In the genomic region with DNA sequence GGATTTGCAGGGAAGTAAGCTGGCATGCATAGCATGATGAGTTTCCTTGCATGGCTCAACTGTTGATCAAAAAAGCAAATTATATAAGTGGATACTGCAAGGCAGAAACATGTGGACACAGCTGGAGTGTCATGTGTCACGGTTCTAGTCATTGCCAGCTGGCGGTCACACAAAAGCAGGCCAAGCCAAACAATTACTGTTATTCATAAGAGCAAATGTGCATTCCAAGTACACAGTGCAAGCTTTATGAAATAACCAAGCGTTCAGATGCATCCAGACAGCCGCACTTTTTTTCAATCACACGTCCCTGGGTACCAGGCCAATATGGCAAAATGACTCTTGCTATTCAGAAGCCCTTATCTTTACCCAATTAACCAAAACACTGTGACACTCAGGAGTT, we compare ENCODE assay signal across 8 mouse cellular contexts.
DNase-seq lines count a peak whose midpoint lies in the region; ATAC-seq and TF ChIP-seq lines count a peak whose summit lies in the region.

No protein-coding gene starts in this region.

- H3K27ac ChIP-seq in heart, adult 2 months: no peak overlapping the region
- H3K27ac ChIP-seq in heart, embryonic 10.5 days: no peak overlapping the region
- no peak overlapping the region for H3K27ac ChIP-seq in liver, postnatal 0 days (ENCODE audit: low read depth)

- peak; percentile 86 for TF ChIP-seq EP300 in heart, adult 2 months (IDR thresholded peaks at IDR 0.05; ENCODE audit: insufficient read depth, low read depth, low read length)
- no peak for TF ChIP-seq EP300 in liver, postnatal 0 days (IDR thresholded peaks at IDR 0.05; ENCODE audit: low read depth)

- no peaks in the 10 kb centered on the region for H3K9me3 ChIP-seq in heart, embryonic 10.5 days
- H3K9me3 ChIP-seq in liver, postnatal 0 days (ENCODE audit: low read length): no peaks in the 10 kb centered on the region

- no peaks in the 10 kb centered on the region for H3K79me2 ChIP-seq in heart, adult 2 months (replicated peaks; ENCODE audit: control insufficient read depth, insufficient read depth, low read length)

- no peak overlapping the region for H3K9ac ChIP-seq in heart, adult 2 months (ENCODE audit: low read depth, low read length)
- no peak overlapping the region for H3K9ac ChIP-seq in liver, postnatal 0 days (replicated peaks)

- no peaks in the 10 kb centered on the region for H3K27me3 ChIP-seq in heart, adult 2 months (ENCODE audit: control insufficient read depth, insufficient read depth, low read length)
- no peaks in the 10 kb centered on the region for H3K27me3 ChIP-seq in heart, embryonic 10.5 days (ENCODE audit: insufficient read depth, poor library complexity, severe bottlenecking)
- H3K27me3 ChIP-seq in liver, postnatal 0 days (ENCODE audit: insufficient read depth, low read length): no peaks in the 10 kb centered on the region

- peak; percentile 79 to 81 for DNase-seq in heart, adult 2 months
- no peak for DNase-seq in heart, embryonic 10.5 days (ENCODE audit: low spot score)
- DNase-seq in NIH3T3 (ENCODE audit: low read depth): peak; percentile 16
- peak; percentile 67 for DNase-seq in gastrocnemius, postnatal 10 days
- peak; percentile 60 to 65 for DNase-seq in kidney, postnatal 36 days
- peak; percentile 82 for DNase-seq in retina, postnatal 1 day
- DNase-seq in liver, postnatal 0 days: no peak

- intact Hi-C loops in heart, adult 2 months (cut with DNase I): no loop called here

- no peak overlapping the region for H3K4me3 ChIP-seq in heart, adult 2 months
- H3K4me3 ChIP-seq in heart, embryonic 10.5 days: no peak overlapping the region
- H3K4me3 ChIP-seq in liver, postnatal 0 days (ENCODE audit: low read depth, low read length): no peak overlapping the region

- no peak for TF ChIP-seq CTCF in heart, adult 2 months (IDR thresholded peaks at IDR 0.05)
- no peak for TF ChIP-seq CTCF in liver, postnatal 0 days (IDR thresholded peaks at IDR 0.05; ENCODE audit: low read depth)

- no peak for TF ChIP-seq POLR2A in heart, adult 2 months (IDR thresholded peaks at IDR 0.05; ENCODE audit: insufficient read depth, low read depth, low read length)

- peaks cover 2% of the 10 kb centered on the region for H3K4me1 ChIP-seq in heart, adult 2 months (ENCODE audit: control insufficient read depth, insufficient read depth, low read length)
- H3K4me1 ChIP-seq in heart, embryonic 10.5 days: 0 out of 2 replicates have a peak, but pooled peaks cover 4% of the 10 kb centered on the region
- no peaks in the 10 kb centered on the region for H3K4me1 ChIP-seq in liver, postnatal 0 days (ENCODE audit: insufficient read depth)

- WGBS in heart, adult 2 months: 65% methylated on average over 5 of the region's 5 CpGs
- WGBS in heart, embryonic 10.5 days: 81% methylated on average over 5 of the region's 5 CpGs
- 81% methylated on average over 5 of the region's 5 CpGs for WGBS in liver, postnatal 0 days (ENCODE audit: insufficient replicate concordance)

- H3K4me2 ChIP-seq in liver, postnatal 0 days (ENCODE audit: low read depth, low read length): no peak overlapping the region

- H3K36me3 ChIP-seq in heart, adult 2 months (ENCODE audit: control insufficient read depth, insufficient read depth, low read length): no peaks in the 10 kb centered on the region
- no peaks in the 10 kb centered on the region for H3K36me3 ChIP-seq in heart, embryonic 10.5 days
- no peaks in the 10 kb centered on the region for H3K36me3 ChIP-seq in liver, postnatal 0 days (replicated peaks; ENCODE audit: insufficient read depth, low read length)

- no peak for ATAC-seq in liver, postnatal 0 days
- ATAC-seq in erythroblast, adult 5-6 weeks (replicated peaks; ENCODE audit: low FRiP score, poor library complexity, severe bottlenecking): no peak

Comparison
In these comparisons a context has a peak if more than half of its experiments do, and no peak if none do; other contexts are left out.
1. DNase-seq: peak in heart, adult 2 months (2 of 2), NIH3T3 (single experiment), gastrocnemius, postnatal 10 days (single experiment), kidney, postnatal 36 days (2 of 2) and retina, postnatal 1 day (single experiment); none in heart, embryonic 10.5 days (single experiment) and liver, postnatal 0 days (single experiment).